Mouse (Mus musculus): ENCODE data around the gene Neu2.

Gene Neu2

DNA sequence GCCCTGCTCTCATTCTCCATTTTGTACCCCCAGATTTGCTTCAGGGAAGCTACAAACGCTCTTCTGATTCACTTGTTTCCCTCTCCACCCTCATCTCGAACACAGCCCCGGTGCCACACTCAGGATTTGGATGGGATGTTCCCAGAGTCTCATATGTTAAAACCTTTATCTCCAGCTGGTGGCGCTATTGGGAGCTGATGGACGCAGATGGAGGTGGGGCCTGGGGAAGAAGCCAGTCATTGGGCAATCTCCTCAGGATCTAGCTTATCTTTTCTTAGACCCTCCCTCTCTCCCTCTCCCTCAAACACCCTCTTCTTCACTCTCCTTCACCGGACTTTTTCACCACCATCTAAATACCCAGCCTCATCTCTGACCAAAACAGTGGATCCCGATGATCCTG is 31.9 kb downstream of the Neu2 start:
- DNase-seq = peak; percentile 58 to 60

DNA sequence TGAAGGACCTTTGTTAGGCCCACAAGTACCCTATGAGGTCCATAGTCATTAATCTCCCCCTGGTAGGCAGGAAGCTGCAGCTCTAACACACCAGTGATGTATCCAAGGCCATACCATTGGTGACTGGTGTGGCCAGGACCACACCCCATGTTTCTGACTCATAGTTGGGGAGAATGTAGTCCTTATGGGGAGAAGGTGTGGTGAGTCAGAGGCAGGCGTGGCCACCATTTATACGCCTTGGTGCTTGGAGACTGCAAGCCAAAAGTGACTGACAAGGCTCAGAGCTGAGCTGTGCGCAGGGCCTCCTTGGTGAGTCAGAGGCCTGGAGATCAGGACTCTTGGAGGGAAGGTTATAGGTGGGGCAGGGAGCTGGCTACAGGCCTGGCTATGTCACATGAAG is 41.3 kb downstream of the Neu2 start:
- DNase-seq = no peak

DNA sequence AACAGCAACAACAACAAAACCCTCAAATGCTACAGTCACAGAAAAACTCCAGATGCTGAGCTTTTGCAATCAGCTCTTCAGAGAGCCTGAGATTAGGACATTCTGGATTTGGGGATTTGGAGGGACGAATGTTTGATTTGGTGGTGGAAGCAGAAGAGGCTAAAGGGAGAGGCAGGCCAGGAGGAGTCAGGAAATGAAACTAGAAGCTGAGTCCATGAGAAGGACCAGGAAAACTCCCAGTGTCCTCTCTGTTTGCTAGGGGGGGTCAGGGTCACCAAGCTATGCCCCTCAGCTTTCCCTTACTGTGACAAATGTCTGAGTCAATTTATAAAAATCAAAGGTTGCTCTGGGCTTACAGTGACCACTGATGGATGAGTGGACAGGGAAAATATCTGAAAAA is 43.9 kb downstream of the Neu2 start:
- no peak for DNase-seq

DNA sequence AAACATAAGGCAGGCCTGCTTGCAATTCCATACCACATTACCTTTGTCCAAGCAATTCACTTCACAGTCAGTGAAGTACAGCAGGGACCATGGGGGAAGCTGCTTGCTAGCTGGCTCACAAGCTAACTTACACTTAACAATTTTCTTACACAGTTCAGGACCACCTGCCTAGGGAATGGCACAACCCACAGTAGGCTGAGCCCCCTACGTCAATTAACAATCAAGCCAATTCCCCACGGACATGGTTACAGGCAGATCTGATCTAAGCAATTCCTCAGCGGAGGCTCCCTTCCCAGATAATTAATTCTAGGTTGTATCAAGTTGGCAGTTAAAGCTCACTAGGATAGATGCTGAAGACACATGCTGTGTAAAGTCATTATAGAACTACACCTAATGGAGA is 53.3 kb downstream of the Neu2 start:
- no peak for DNase-seq

DNA sequence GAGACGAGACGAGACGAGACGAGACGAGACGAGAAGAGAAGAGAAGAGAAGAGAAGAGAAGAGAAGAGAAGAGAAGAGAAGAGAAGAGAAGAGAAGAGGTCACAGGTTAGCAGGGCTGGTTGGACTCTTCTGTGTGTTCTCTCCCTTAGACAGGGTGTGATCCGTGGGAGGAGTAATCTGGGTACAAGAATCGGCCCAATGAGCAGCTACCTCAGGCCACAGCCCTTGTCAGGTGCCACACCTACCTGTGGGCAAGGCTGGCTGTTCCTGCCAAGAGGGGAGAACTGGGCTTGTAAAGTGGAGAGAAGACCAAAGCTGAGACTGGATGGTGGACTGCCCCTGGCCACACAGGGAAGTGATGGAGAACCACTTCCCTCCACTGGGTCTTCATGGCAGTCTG is 56.1 kb downstream of the Neu2 start:
- DNase-seq = no peak

DNA sequence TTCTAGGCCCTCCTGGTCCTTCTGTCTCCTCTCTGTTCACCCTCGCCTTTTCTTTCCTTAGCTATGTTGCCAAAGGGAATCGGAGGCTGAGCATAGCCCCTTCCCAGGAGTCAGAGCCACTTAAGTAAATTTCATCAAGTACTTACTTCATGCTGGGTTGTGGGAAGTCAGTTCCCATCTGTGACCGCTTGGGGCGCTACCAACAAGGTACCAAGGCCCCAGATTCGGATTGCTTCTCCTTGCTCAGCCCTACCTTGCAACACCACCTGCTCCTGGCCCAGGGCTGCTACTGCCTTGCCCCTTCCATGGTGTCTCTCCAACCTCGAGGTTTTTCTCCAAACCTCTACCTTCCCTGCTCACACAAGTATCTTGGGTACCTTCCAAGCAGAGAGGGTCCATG is 58.7 kb downstream of the Neu2 start:
- DNase-seq = peak; percentile 24 to 45

DNA sequence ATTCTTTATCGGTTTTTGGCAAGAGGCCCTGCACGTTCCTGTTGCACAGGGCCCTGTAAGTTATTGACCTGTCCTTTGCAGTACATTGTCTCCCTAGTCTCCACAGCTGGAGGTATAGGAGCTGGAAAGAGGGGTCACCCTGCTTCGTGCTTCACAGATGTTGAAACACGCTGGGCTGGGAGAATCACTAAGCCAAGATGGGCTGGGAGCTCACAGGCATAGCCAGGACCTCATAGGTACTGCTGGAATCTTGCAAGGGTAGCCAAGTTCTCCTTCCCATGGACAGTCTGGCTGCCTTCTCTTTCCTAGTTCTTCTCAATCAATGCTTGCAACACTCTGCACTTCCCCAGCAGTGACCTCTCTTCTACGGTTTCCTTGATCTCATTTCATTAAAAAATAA is 63.6 kb downstream of the Neu2 start:
- no peak for DNase-seq

DNA sequence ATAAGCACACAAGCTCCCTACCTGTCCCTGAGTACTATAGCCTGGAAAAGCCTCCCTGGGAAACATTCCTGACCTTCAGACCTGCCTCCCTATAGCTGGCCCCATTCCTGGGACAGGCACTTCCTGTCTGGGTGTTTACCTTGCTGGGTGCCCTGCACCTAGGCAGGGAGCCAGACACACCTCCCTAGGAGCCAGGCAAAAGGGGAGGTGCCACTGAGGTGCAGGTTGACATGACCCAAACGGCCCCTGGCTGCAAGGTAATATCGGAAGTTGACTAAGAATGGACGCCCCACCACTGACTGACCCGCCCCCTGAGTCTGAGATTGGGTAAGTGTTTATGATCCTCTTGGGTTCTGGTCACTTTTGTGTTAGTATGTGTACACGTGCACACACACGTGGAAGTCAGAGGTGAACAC is 64.1 kb downstream of the Neu2 start, which contains the start of gene Ngef:
Gene Ngef, minus strand, starts transcription at position 71 of the 416 bp plus-strand sequence.
- DNase-seq = no peak

DNA sequence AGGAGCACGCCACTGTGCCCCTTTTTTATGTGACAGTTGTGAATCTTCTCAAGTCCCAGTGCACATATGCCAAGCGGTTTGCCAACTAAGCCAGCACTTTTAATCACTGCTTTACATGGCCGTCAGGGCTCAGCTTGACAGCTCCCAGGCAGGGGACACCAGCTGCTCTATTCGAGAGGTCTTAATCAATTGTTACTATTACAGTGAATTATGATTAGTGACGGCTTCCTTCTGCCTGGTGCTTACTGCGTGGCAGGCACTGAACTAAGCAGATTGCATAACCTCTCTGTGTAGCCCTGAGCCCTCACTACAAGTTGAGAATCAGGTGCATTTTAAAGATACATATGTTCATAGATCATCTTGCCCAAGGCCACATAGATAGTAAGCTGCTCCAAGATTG is 64.7 kb downstream of the Neu2 start:
- peak; percentile 43 to 59 for DNase-seq

DNA sequence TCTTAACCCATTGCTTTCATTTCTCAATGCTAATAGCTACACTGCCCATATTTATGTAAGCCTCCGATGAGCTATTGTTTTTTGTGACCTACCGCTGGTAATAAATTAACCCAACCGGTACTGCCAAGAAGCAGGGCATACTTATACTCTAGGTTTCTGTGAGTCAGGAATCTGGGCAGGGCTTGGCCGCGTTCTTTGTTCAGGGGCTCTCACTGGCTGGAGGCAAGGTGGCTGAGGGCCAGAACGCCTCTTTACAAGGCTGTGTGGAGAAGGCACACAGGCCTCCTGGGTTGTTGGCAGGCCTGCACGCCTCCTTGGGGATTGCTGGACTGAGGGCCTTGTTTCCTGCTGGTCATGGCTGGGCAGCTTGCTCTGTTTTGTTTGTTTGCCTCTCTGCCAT is 65.1 kb downstream of the Neu2 start:
- DNase-seq = peak; percentile 56 to 74

DNA sequence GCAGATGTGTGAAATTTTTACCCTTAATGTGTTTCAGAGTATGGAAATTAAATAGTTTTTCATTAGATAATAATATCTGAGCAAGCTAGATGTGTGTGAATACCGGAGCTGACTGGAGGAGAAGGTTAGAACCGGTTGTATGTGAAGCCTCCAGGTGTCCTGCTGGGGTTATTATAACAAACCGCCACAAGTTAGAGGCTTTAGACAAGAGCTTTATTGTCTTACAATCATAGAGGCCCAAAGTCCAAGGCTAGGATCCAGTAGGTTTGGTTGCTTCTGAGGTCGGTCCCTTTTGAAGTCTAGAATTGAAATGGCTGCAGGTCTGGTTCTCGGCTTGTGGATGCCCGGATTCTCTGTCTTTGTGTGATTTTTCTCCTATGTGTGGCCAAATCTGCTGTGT is 69.3 kb downstream of the Neu2 start:
- no peak for DNase-seq

DNA sequence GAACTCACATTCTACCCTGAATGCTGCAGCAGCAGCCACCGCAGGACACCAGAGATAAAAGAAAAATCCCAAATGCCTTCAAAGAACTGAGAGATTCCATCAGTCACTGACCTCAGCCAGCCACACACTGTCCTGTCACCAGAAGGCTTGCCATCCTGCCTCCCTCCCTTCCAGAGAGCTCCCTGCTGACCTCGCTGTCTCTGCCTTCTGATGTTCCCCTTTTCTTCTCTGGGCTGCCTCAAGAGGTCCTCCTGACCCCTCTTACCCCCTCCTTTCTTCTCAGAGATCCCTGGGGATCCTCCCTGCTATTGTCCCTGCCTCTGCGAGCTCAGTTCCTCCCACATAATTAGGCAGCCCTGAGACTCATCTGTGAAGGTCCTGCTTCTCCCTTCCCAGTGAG is 71.1 kb downstream of the Neu2 start:
- DNase-seq = no peak

DNA sequence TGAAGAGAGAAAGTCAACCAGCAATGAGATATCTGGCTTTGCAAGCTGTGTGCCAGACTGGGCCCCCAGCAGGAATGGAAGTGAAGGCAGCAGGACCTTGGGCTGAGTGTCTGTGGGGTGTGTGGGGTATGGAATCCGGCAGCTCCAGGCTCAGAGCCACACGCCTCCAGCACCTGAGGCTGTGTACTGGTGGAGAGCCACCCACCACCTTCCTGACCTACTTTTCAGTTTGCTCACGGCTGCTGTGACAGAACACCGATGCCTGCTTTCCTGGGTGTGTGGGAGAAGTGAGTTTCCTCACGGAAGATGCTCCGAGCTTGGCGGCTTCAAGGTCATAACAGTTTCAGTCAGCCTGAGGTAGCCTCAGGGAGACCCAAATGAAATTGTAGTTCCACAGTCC is 79.5 kb downstream of the Neu2 start:
- no peak for DNase-seq

DNA sequence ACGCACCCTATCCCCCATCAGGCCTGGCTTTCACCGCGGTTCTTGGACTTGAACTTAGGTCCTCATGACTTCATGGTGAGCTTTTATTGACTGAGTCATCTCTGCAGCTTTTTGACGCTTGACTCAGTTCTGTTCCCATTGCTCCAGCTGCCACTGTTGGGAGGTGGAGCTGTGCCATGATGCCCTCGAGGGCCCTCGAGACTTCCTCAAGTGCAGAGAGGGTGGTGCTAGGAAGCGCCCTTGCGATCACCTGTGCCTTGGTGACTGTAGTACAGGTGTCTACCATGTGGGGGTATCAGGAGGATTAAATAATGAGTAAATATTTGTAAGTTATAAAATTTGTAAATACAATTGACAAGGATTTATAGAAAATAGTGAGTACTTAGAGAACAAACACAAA is 80.3 kb downstream of the Neu2 start:
- DNase-seq = no peak

DNA sequence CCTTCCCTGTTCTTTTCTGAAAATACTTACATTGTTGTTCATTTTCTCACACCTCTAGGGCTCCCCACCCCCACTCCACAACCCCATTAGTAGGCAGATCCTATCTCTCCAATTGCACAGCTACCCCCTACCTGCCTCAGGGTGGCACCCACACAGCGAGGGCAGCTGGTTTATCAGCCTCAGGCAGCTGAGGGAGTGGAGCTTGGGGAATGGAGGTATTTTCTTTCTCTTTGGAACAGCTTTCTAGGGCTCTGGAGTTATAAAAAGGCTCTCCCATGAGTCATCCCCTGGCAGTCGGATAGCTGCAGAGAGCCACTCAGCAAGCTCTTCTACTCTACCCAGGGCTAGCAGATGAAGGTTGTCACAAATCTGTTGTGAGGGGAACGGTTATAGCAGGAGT is 84.6 kb downstream of the Neu2 start:
- no peak for DNase-seq

DNA sequence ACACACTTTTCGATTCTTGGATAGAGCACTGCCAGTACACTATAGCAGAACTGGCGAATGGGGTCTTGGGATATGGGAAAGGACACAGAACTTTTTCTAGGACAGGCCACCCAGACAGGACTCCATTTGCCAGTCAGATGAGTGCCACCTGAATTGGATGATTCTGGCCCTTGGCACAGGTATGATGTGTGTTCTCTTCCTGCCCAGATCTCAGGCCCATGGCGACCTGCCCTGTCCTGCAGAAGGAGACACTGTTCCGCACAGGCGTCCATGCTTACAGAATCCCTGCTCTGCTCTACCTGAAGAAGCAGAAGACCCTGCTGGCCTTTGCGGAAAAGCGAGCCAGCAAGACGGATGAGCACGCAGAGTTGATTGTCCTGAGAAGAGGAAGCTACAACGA is 85.0 kb downstream of the Neu2 start:
- DNase-seq = no peak

DNA sequence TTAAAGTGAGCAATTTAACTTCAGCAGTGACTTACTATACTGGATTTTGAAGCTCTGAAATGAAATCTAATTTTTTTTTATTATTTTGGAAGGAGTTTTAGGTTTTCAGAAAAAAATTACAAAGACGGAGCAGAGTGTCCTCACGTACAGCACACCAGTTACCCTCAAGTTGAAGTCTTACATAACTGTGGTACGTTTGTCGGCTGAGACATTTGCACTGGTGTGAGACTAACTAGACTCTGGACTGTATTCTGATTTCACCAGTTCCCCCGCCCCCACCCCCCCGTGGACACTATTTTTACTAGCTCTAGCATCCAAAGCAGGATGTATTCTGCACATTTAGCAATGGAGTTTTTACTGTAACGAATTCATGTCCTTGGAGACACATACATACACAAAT is 90.8 kb downstream of the Neu2 start:
- no peak for DNase-seq

DNA sequence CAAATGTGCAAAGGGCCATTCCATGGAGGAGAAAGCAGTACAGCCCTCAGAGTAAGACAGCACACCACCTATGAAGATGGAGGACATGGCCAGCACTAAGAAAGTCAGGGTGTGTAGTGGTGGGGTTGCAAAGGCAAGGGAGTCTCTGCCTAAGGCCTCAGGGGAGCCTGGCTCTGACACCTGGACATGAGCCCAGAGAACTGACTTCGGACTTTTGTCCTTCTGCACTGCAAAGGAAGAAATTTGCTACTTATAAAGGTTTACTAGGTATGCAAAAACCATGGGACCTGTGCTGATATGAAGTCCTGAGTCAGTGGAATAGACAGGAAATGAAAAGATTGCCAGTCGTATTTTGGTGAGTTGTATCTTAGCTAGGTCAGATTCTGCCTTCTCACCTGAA is 92.1 kb downstream of the Neu2 start:
- DNase-seq = no peak

DNA sequence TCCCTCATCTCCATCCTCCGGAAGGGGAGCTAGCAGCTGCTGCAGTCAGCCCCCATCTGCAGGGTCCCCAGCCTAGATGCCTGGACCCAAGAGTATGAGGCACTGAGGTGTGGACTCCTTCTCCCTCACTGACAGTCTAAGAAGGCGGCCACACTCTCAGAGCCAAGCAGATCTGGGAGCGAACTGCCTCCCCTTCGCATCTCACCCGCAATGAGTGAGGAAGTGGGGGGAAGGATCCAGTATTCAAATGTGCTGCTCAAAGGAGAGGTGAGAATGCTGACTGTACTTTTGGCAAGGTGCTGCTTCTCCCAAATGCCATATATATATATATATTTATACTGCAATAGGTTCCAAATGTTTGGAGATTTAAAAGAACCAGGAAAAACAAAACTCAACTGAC is 93.7 kb downstream of the Neu2 start:
- no peak for DNase-seq

DNA sequence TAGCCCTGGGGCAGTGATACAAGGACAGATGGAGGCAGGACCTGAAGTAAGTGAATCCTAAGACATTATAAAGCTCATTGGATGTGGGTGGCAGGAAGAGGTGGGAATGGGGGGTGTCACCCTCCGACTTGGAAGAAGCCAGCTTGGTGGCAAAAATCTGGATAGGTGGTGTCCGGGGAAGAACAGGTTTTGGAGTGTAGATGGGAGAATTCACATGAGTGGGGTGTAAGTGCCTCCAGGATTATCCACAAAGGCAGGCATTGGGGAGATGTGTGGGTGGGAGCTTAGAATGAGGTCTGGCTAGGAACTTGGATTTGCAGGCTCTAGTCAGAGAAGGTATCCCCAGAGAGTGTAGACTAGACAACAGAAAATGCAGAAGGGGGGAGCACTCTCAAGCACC is 95.6 kb downstream of the Neu2 start:
- no peak for DNase-seq

DNA sequence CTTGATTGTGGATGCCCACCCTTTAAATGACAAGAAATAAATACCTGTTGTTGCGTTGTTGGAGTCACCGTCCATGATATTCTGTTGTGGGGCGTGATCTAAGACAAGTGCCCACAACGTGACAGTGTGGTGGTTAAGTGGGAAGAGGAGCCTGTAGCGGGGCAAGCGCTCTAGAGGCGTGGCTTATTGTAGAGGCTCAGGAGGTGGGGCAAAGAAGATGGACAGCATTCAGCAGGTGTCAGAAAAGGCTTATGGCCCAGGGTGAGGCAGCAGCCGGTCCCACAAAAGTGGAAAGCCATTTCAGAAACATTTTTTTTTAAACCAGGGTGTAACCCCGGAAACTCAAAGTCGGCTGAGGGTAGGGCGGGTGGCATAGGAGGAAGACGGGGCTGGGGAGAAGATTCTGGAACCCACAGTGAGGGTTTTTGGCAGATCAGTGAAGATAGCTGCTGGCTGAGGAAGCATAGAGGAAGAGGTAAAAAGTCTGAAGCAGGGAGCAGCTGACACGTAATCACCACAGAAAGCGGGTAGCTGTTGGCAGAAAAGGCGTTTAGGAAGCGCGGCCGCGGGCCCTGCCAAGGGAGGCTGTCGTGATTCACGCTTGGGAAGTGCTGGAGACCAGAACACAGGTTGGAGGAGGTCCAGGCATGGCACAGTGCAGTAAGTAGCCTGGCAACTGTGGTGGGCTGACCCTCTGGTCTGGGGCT is 97.8 kb downstream of the Neu2 start:
- peak; percentile 97 to 98 for DNase-seq

DNA sequence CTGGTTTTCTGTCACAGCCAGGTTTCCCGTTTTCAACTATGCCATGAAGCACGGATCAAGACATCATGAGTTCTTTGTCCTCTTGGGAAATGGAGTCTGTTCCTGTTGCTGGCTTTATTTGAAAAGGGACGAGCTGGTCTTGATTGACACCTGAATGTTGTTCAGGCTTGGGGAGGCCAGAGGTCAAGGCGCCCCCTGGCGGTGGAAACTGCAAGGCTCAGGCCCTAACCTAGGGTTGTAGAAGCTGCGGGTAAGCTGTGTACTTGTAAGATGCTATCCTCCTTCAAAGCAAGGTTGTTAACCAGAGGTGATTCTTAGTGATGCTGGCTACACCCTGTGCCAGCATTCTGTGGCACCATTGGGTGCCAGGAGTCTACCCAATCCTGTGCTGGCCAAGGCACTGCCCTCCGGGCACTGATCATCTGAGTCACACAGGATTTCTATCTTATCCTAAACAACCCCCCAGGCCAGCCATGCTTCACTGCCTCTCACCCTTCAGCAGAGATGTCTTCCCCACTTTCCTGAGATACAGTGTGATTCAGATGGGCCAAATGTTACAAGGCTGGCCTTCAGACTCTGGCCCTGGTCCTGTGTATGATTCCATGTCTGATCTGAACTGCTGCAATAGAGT is 98.8 kb downstream of the Neu2 start:
- DNase-seq = peak; percentile 82 to 86

DNA sequence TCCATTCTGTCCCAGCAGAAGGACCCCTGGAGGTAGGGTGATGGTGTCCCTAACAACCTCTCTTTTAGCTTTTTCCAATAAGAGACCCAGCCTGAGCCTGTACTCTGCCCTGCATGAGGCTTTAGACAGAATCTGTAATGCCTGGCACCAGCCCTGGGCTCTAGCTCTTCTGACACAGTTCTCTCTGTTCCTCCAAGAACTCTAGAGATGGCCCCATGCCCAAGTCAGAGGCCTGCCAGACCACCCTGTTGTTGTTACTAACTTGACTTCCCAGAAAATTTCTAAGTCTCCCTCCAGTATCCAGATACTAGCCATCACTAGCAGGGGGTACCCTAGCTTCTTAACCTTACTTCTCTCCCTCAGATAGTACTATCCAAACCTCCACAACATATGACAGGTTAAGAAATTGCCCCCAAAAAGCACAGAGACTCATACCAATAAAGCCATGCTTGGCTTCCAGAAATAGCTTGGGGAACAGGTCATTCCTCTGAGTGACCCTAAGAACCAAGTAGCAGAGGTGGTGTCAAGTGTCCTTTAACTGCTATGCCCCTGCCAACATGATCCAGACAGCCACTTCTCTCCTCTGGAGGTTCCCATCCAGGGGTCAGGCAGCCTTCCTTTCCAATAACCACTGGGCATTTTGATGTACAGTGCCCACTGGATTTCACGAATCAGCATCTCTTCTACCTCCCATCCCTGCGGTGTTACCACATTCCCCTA is 105.0 kb downstream of the Neu2 start:
- peak; percentile 51 to 69 for DNase-seq

DNA sequence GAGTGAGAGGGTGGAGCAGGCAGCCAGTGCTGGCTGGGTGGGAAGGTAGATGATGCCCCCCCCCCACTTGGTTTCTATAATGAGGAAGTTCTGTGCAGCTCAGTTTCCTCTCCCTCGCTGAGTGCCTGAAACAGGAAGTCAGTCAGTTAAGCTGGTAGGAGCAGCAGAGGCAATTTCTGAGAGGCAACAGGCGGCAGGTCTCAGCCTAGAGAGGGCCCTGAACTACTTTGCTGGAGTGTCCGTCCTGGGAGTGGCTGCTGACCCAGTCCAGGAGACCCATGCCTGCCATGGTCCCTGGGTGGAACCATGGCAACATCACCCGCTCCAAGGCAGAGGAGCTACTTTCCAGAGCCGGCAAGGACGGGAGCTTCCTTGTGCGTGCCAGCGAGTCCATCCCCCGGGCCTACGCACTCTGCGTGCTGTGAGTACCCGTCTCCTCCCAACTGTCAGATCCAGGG is 110.6 kb downstream of the Neu2 start, which contains the start of gene Inpp5d:
Gene Inpp5d, plus strand, starts transcription at position 102 of the 458 bp plus-strand sequence.
- DNase-seq = no peak
